Mouse (Mus musculus): ENCODE data around the gene Ubr7.
A peak's percentile ranks its signal among the peaks of the same experiment; 100 is the strongest.

Ubr7 gene

DNA sequence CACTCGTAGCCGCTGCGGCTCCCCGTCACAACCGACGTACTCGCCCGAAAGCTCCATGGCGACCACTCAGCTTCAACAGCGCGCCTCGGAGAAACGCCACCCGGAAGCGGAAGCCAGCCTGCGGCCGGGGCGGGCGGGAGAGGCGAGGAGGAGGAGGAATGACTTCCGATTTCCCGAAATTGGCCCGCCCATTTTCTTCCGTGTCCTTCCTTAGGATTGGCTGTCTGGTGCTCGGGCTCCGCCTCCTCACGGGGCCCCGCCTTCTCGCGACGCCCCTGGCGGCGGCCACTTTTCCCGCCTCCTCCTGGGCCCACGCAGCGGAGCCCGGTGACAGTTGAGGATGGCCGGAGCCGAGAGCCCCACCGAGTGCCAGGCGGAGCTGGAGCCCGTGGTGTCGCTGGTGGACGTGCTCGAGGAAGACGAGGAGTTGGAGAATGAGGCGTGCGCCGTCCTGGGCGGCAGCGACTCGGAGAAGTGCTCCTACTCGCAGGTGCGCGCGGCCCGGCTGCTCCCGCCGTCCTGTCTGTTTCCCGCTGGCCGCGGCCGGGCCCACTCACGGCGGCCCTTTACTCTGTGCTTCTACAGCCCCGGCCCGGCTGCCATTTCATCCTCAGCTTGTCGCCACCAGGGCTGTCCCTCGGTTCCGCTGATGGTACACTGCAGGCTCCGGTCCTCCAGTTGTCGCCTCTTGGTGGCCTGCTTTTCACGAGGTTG lies at the start of gene Ubr7, which contains the start of the genes Gm28051 and Gon7:
TSS of gene Ubr7 (plus strand) at position 279 of the 714 bp plus-strand sequence.
TSS of gene Gm28051 (minus strand) at position 77 of the 714 bp plus-strand sequence.
TSS of gene Gon7 (minus strand) at position 115 of the 714 bp plus-strand sequence.
- peak; percentile 98 for DNase-seq

DNA sequence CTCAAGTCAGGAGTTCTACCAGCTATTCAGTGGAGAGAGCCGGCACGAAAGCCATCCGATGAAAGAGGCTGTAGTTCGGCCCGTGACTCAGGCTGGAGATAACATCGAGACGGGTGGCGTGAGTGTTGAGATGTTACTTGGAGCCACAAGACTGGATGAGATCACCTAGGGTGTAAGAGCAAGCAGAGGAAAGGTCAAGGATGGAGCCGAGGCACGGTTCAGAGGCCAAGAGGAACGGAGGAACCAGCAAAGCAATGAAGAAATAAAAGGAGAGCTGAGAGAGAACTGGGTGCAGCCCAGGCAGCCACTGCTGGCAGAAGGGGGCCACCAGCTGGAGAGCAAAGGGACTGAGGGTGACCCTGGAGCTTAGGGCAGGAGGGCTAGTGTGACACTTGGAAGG lies 49.5 kb upstream of the Ubr7 start:
- DNase-seq: no peak

DNA sequence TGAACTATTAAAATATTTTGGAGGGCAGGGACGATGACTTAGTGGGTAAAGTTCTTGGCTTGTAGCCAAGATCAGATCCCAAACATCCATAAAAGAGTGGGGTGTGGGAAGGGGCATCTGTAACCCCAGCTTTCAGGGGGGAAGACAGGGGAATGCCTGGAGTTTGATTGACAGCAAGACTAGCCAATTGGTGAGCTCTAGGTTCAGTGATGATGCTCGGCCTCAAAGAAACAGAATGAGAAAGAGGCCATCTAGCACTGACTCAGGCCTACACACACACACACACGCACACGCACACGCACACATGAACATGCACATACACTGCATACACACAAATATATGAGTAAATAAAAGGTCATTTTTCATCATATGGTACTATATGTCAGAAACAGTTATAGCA lies 47.9 kb upstream of the Ubr7 start:
- no peak for DNase-seq

DNA sequence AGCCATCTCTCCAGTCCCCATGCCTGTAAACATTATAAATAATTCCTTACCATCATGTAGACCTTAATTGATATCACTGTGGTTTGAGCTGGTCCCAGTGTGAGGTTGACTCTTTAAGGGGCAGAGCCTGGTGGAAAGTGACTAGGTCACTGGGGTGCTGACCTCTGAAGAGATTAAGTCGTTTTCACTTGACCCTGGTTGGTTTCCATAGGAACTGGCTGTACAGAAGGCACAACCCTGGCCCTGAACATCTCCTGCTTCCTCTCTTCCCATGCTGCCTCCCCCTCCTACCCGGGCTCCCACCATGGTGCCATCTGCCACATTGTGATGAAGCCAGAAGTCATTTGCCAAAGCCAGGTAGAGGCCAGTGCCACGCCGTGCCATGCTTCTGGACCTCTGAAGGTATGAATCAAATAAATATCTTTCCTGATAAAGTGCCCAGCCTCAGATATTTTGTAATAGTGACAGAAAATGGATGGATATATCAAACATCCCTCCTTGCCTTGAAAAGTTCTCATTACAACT lies 46.9 kb upstream of the Ubr7 start:
- no peak for DNase-seq

DNA sequence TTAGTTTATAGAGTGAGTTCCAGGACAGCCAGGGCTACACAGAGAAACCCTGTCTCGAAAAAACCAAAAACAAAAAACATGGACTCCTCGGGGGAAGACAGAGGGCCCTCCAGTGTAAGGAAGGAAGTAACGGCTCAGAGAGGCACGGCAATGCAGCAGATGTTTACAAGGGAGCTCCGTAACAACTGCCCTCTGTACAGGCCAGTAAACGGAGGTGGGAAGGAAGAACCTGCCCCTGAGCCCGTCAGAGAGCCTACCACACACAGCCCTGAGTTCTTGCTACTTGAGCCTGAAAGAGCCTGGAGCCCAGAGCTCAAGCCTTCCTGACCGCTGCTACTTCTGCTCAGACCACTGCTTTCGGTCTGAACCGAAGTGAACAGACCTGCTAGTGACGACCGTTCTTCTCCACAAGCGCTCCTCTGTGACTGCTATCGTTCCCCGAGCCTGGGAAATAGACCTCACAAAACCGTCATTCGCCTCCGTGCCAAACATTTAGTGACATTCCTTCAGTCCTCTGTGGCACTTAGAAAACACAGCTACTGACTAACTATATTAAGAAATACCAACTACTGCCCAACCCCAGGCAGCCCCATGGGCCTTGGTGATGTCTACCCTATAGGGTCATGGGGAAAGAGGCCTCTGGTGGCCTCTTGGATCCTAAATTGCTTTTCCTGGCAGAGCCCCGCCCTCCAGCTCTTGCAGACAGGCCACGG lies 44.5 kb upstream of the Ubr7 start:
- no peak for DNase-seq

DNA sequence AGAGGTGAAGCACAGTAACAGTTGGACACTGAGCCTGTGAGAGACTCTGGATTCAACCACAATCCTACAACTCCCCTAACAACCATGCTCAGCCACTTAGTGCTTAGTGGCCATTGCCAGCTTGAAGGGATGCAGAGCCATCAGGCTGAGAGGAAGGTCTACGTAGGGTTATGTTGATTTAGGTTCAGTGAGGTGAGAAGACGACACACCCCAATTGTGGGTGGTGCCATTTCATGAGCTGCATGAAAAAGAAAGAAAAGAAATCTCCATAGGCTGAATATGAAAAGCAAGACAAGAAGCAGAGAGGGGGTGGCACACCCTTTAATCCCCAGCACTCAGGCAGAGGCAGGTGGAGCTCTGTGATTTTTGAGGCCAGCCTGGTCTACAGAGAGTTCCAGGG lies 43.7 kb upstream of the Ubr7 start:
- no peak for DNase-seq

DNA sequence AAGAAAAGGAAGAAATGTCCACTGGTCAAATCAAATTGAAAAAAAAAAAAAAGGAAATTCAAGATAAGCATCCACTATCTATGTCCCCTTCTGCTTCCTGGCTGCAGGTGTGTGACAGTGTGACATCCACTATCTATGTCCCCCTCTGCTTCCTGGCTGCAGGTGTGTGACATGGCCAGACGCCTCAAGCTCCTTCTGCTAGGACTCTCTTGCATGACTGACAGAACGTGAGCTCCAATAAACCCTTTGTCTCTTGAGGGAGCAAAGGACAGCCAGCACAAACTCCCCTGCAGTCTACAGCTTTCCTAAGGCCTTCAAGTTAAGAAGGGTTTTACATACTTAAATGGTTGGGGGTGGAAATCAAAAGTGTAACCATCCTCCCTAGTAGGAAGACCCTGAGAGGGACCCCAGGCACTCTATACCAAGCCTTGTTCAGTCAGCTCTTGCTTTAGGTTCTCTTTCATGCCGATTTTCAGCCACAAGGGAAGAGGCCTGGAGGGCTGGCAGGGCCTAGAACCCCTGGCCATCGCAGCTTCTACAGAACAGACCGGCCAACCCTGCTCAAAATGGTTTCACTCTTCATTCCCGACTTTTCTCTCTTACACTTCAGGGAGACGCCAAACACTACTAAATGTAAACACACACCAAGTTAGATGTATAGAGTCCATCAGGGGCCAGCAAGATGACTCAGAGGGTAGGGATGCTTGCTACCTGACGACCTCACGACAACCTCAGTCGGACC lies 42.9 kb upstream of the Ubr7 start:
- no peak for DNase-seq

DNA sequence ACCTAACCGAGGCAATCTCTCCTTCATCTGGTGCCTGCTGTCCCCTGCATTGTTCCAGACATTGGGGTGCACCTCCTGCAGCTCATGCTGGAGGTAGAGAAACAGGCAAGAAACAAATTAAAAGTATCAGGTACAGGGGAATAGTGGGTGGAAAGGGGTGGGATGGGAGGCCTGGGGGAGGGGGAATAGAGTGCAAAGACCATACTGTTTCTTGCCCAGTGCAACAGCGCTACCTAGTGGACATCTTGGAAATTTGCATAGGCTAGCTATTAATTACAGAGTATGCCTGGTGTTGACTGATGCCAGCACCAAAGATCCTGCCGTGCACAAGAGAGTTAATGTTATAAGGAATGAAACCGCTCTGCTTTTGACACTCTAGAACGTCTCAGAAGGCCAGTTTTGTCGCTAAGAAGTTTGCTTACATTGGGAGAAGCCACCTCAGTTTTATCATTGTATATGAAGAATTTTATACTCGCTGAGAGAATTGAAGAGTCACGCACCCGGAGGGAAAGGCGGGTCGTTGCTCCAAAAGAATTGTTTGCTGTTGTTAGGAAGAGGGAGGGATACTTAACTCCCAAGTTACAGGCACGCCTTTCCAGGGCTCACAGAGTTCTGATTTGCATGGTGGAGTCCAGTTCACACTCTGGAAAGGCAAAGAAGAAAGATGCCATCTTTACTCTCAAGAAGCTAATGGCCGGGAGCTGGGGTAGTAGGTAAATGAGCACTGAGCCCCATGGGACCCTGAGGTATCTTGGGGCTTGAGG lies 38.0 kb upstream of the Ubr7 start:
- peak; percentile 66 for DNase-seq

DNA sequence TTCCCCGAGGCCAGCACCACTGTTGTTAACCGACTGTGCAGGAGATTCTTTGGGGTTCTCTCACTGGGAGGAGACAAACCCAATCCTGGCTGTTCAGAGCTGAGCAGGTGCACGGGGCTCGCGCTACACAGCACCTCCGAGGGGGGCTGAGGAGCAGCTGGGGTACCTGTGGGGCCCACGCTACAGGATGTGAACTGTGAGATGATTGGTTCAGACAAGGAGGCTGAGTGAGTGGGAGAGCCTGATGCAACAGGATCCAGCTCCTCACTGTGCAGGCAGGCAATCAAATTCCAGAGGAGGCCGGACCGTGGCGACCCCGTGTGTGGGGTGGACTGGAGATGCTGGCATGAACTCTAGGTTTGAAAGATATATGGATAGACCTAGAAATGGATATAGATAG lies 35.3 kb upstream of the Ubr7 start:
- DNase-seq: no peak

DNA sequence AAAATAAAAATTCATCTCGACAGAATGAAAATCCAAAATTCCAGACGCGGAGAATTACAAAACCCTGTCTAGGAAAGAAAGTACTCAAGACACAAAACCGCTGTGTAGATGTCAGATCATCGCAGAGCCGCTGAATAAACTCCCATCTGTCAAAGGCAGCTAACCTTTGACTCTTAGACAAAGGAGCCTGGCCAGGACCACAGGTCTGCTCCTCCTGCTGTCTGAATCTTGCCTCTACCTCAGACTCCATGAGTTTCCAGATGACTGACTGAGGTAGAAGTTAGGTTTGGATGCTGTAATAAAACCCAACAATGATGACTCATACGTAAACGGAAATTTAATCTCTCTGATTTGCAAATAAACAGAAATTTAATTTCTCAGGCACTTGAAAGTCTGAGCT lies 34.8 kb upstream of the Ubr7 start:
- DNase-seq: no peak

DNA sequence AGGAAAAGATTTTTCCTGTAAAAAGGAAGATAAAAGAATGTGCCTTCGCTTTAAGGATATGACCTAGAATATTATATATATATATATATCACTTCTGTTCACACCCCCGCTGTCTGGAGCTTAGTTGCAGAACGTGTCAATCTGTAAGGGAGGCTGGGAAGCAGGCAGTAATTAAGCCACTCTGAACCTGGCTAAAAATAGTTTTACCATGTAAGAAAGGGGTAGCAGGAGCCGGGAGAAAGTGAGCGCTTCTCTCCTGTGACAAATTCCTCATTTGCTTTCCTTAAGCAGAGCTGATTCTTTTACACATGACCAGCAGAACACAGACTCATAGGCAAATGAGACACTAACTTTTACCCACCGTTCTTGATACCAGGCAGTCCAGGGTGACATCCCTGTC lies 33.9 kb upstream of the Ubr7 start:
- DNase-seq: no peak

DNA sequence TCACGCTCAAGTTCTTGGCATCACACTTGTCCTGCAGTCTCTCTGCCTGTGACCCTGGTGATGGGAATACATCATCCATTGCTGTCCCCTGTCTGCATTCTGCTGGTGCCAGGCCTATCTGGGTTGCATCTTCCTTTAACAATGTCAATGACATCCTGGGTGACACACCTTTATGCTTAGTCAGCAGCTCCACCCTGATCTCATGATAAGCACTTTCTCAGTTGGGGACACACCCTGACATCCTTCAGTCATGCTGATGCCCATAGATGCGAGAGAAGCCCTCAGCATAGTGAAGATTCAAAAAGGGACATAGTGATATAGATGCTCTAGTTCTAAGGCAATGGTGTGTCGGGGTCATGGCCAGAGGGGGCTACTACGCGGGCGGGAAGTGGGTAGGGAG lies 32.6 kb upstream of the Ubr7 start:
- no peak for DNase-seq

DNA sequence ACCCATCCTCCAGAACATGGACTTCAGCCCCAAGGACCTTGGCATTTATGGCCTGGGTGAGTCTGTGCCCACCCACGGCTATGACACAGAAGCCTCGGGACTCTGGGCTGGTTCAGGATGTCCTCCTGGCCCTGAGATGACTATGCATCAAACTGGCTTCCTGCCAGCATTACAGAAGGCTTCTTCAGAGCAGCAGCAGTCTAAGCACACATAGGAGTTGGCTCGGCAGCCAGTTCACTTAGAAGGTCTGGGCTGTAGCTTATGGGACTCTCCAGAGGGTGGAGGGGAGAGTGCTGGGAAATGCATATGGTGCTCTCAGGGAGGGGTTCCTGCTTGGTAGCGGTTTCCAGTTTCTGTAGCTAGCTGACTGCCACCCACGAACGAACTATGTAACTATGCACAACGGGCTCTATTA lies 32.0 kb upstream of the Ubr7 start:
- DNase-seq: peak; percentile 31

DNA sequence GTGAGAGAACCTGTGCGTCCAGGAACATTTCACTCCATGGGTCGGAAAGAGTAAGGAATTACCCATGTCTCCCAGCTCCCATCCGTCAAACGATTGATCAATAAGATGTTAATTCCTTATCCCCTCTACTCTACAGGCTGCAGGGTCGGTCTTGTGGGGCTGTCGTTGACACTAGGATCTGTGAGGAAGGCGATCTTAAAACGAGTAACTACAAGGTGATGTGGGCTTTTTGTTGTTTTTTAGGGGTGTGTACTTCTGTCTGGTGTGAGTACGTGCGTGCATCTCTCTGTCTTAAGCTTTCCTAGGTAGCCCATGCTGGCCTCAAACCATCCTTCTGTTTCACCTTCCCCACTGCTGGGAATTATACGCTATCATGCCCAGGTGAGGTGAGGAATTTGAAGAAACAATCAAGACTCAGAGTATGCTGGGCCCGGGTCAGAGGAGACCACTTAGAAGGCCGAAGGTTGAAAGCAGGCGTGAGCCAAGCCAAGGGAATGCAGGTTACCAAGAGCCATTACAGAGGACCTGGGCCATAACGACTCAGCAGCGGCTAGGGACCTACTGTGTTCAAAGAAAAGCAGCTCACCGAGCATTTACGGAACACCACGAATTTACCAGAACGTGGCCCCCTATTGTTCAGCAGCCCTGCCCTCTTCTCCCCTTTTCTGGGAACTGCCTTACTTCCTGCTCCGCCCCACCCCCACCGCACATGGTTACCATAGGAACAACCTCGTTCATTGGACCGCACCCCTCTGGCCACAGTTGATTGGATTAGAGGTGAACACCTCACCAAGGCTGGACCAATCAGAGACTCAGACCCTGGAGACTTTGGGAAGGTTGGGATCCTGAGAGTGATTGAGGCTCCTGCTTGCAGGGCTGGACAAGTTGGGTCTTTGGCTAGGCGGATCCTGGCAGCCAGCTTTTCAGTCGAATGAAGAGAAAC lies 27.6 kb upstream of the Ubr7 start:
- peak; percentile 88 for DNase-seq

DNA sequence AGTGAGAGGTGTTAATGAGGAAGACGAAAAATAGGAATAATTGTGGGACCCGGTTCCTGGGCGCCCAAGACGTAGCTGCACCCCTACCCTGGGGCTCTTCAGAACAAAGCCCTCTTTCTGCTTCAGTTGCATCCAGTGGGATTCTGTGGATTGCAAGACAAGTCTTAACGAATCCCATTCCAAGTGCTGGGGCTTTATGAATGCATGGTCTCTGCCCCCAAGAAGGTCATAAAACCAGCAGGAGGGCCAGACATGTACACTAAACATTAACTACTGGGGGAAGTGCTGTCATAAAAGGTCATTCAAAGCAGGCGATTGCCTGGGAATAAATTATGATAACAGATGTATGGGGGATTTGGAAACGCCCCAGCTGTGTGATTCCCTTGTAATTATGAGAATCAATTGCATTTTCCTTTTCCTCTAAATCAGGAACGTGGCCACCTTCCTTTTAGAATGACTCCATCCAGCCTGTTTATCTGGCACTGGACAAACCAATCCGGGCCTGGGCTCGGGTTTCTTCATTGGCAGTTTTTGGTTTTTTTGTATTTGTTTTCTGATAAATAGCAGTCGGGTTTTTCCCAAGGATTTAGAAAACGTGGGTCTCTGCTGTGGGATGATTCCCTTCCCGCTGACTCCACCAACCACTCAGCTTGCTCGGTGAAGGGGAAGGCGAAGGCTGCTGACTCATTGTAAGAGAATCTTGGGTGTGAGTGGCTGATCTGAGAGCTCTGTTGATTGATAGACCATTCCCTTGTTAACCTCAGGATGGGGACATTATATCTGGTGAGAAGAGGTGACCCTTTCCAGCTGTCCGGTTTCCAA lies 26.8 kb upstream of the Ubr7 start:
- peak; percentile 24 for DNase-seq

DNA sequence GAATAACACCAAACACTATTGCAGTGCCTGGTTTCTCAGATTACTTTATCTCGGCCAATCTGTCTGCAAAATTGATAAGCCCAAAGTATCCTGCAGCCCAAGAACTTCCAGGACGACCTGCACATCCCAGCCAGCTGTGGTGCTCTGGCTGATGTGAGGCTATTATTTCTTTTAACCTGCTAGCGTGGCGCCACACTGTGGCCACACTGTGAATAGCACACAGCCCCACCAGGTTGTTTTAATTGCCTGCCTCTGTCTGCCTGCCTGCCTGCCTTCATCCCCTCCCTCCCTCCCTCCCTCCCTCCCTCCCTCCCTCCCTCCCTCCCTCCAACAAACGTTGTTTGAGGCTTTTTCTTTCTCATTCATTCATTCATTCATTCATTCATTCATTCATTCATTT lies 24.4 kb upstream of the Ubr7 start:
- DNase-seq: peak; percentile 79

DNA sequence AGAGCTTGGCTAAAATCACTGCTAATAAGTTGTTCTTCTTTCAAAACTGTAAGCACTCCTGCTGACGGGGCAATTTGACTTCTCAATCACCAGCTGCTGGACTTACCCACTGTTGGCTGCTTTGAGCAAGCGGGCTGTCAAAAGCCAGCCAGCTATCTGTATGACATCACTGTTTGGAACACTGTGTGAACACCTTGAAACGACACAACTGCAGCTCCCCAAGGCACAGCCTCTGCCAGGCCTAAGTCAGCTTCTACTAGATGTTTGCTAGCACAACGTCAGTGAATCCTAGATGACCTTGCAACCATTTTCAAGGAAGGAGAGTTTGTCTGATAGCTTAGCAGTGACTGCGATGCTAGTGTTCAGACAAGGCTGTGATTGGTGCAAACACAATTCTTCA lies 18.7 kb upstream of the Ubr7 start:
- no peak for DNase-seq

DNA sequence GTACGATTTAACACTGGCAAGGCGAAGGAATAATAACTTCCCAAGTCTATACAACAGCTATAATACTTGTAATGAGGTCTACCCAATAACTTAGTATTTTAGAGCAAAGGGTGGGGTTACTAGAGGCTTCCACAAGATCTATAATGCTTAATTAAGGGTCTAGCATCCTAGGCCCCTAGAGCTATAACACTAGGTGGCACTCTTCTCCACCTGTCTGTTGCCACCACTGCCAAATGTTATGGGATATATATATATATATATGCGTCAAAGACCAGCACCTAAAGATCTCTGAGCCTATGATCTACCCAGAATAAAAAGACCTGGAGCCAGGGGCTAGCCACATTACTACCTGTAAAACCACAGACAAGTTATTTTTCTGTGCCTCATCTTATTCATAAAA lies 17.5 kb upstream of the Ubr7 start:
- no peak for DNase-seq

DNA sequence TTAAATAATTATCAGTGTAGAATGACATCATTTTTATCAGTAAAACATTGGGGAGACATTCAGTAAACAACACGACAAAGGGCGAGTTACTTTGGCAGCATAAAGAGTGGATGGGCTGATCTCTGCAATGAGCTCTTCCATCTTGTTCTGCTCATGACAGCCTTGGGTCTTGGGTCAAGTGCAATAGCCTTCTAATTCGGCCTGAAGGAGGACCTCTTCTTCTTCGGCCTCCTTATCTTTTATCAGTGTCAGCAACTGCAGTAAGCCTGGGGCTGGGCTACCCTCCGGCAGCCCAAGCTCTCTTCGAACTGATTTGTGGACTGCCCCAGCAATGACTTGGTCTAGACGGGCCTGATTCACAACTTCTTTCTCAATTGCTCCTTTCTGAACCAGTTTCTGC lies 15.7 kb upstream of the Ubr7 start:
- DNase-seq: no peak

DNA sequence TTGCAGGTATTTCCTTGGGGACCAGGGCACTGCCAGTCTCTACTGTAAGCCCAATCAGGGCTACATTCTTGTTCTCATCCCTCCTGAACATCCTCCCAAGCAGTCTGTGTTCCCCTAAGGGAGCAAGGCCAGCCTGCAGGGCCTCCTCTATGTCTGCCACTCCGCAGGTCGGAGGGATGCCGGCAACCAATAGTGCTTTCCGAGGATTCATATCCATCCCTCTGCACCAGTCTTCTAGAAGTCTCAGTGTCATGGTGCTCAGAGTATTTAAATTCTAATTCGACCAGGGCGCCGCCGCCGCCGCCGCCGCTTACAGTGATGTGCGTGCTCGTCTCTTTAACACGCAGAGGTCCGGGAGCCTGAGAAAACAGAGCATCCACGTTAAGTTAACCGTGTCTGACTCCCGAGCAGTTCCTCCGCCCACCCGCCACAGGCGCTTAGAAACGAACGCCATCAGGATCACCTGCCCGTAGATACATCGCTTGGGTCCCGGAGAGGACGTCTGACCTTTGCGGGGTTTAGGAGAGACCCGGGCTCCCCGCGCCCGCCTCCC lies 14.7 kb upstream of the Ubr7 start:
- DNase-seq: no peak

Measured in kidney, postnatal 10 days (tissue).